Mouse (Mus musculus) lung, adult 2 months (tissue): Measurements from ENCODE around the gene Cntrl.

Experiments
- CTCF ChIP-seq: fragments of 200-500 bp; IDR thresholded peaks from 2 replicates; pipeline ENCODE4 v1.5.1; 2011; ENCODE audit warnings: mild to moderate bottlenecking, low read length, control low read depth; ENCODE audit not compliant: insufficient read depth
- POLR2A ChIP-seq: fragments of 200-500 bp; IDR thresholded peaks from 2 replicates; pipeline ENCODE4 v1.6.1; 2011; ENCODE audit warnings: low read depth, mild to moderate bottlenecking, control low read depth, low read length, borderline replicate concordance; ENCODE audit errors: extremely low read depth

DNA sequence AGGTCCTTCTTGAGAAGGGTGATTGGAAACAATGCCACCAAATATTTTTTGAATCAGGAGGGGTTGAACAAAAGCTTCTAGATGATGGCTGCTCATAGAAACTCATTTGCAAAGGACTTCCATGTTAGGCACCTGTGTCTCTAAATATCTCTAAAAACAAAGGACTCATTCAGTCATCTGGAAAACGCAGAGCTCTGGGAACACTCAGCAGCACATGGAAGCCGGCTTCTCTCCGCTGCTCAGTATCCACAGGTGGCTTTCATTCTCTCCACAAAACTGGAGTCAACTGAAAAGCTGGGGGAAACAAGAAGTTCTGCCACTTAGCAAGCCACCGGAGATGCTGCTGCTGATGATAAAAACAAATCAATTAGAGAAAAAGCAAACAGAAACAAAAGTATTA is 118.9 kb downstream of the Cntrl start:
- no peak for TF ChIP-seq POLR2A
- no peak for TF ChIP-seq CTCF
